ENCODE assay signal across 13 mouse cellular contexts in genomic region chr3:126989936-126990335, GRCm38 (mm10).
DNase-seq lines count a peak whose midpoint lies in the region; ATAC-seq lines count a peak whose summit lies in the region.
"Had no signal": no experiment of that assay in that cellular context is flagged by ENCODE, and none has a peak within 500 bp of the region (broad histone marks: within the 10 kb centered on the region; RNA-seq: fewer than 3 reads in every experiment).

No protein-coding gene starts in this region.

- H3K9ac ChIP-seq in intestine, embryonic 16.5 days (ENCODE audit: low read depth, low read length), result no peak overlapping the region
- H3K9ac ChIP-seq: hindbrain, embryonic 12.5 days; liver, embryonic 15.5 days had no signal

- H3K27me3 ChIP-seq in intestine, embryonic 16.5 days (replicated peaks; ENCODE audit: control insufficient read depth, insufficient read depth, low read length), result no peaks in the 10 kb centered on the region
- H3K27me3 ChIP-seq: hindbrain, embryonic 12.5 days; liver, embryonic 15.5 days had no signal

- no peak overlapping the region for H3K27ac ChIP-seq in intestine, embryonic 16.5 days (ENCODE audit: low read length)
- H3K27ac ChIP-seq: hindbrain, embryonic 12.5 days; liver, embryonic 15.5 days had no signal

- H3K4me1 ChIP-seq in intestine, embryonic 16.5 days (ENCODE audit: control insufficient read depth, insufficient read depth, low read length), result no peaks in the 10 kb centered on the region
- H3K4me1 ChIP-seq: liver, embryonic 15.5 days had no signal

- H3K4me2 ChIP-seq in intestine, embryonic 16.5 days (ENCODE audit: low read depth, low read length), result no peak overlapping the region
- H3K4me2 ChIP-seq: hindbrain, embryonic 12.5 days; liver, embryonic 15.5 days had no signal

- no peaks in the 10 kb centered on the region for H3K9me3 ChIP-seq in intestine, embryonic 16.5 days (ENCODE audit: control insufficient read depth, low read length)
- H3K9me3 ChIP-seq: G1E; hindbrain, embryonic 12.5 days; liver, embryonic 15.5 days had no signal

- ATAC-seq in cerebellum, adult (ENCODE audit: insufficient number of reproducible peaks, low FRiP score, low TSS enrichment), result peak; percentile 69; the same call in 1 of the 2 replicates
- ATAC-seq in intestine, embryonic 16.5 days, result no peak

- H3K4me3 ChIP-seq in intestine, embryonic 16.5 days (ENCODE audit: low read length), result no peak overlapping the region
- H3K4me3 ChIP-seq: hindbrain, embryonic 12.5 days; liver, embryonic 15.5 days had no signal

- WGBS in intestine, embryonic 16.5 days, result 83% methylated on average over 3 of the region's 3 CpGs

- DNase-seq in cerebellum, postnatal 4 days (ENCODE audit: low spot score in 2 of 2), result no peak
- DNase-seq in lung, postnatal 36 days, result peak; percentile 41
- no peak for DNase-seq in lung, postnatal 4 days
- peak; percentile 64 for DNase-seq in cerebellum, adult 8-10 months
- DNase-seq in heart, postnatal 4 days, result peak; percentile 25
- DNase-seq in frontal cortex, postnatal 14 days (ENCODE audit: low spot score in 2 of 2), result no peak
- DNase-seq: gastrocnemius, postnatal 10 days; kidney, adult 11 months had no signal

- H3K36me3 ChIP-seq in intestine, embryonic 16.5 days (ENCODE audit: control insufficient read depth, insufficient read depth, low read length), result no peaks in the 10 kb centered on the region
- H3K36me3 ChIP-seq: liver, embryonic 15.5 days had no signal

Comparison
In these comparisons a context has a peak if more than half of its experiments do, and no peak if none do; other contexts are left out.
1. DNase-seq: peak in lung, postnatal 36 days (single experiment), cerebellum, adult 8-10 months (single experiment) and heart, postnatal 4 days (single experiment); none in cerebellum, postnatal 4 days (0 of 2), lung, postnatal 4 days (0 of 2) and frontal cortex, postnatal 14 days (0 of 2).